Mouse (Mus musculus): ENCODE measurements around the gene Sec61a1. TPM values are rescaled to one million over a fixed set of nuclear protein-coding genes. Genes with fewer than 3 reads are reported as not detected.
A peak's percentile ranks its signal among the peaks of the same experiment; 100 is the strongest.

The Sec61a1 gene
- total and polyA plus RNA-seq, 3 experiments: 139 to 276 (median 237) TPM

DNA sequence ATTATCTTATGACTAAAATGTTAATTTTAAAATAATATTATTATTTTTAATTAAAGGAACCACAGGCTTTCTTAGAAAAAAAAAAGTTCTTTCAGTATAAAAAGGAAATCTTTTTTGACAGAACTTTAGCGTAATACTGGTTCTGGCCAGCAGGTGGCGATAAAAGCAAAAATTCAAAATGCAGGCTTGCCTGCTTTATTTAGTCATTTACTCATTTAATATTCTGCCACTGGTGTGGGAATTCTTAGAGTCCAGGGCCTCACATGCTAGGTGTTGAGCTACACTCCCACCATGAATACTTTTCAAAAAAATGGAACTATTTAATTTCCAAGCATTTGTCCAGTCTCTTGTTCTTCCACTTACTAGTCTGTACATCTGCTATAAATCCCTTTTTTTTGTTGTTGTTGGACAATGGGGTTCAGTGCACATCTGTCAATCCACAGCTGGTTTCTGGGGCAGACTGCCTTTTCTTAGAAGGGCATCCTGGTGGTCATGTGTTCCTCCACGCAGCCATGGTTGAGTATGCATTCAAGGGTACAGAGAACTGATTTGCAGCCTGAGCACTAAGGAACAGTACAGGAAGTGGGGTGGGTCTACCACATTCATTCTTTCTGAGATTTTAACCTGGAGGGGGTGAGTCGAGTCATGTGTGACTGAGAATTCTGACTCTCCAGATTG, 30.6 kb upstream of the Sec61a1 start:
- dilution Hi-C loops (cut with MboI; ENCODE audit: extremely low pct_ligation_motif_present, extremely low pct_unique_long_range_greater_than_20kb, low sequenced_read_pairs) (no loop called here), in situ Hi-C loops (cut with MboI; ENCODE audit: low pct_ligation_motif_present, low pct_unique_long_range_greater_than_20kb, low sequenced_read_pairs) (no loop called here)
- peak; percentile 46 for DNase-seq (ENCODE audit: extremely low read depth)
- TF ChIP-seq SIN3A (IDR thresholded peaks at IDR 0.05; ENCODE audit: low read length) (0 out of 2 replicates have a peak, but pooled peaks have one; percentile 32), ZC3H11A (IDR thresholded peaks at IDR 0.05; ENCODE audit: low read depth, low read length) (peak; percentile 83), EP300 (IDR thresholded peaks at IDR 0.05; ENCODE audit: low read length) (no peak), E2F4 (IDR thresholded peaks at IDR 0.05; ENCODE audit: insufficient replicate concordance, low read depth, low read length) (peak; percentile 50; the same call in 1 of the 2 replicates), CTCF (conservative IDR thresholded peaks at IDR 0.05 in 1 of 2, IDR thresholded peaks at IDR 0.05 in 1 of 2; ENCODE audit: low read depth in 2 of 2, low read length in 2 of 2) (peak; percentile 46 to 88), GABPA (IDR thresholded peaks at IDR 0.05; ENCODE audit: insufficient replicate concordance, low read depth, low read length) (no peak), ZNF384 (IDR thresholded peaks at IDR 0.05; ENCODE audit: low read depth, low read length) (peak; percentile 61), RAD21 (IDR thresholded peaks at IDR 0.05; ENCODE audit: low read depth, low read length) (peak; percentile 90), SMC3 (IDR thresholded peaks at IDR 0.05; ENCODE audit: low read depth, low read length) (peak; percentile 84), KAT2A (IDR thresholded peaks at IDR 0.05; ENCODE audit: insufficient replicate concordance, low read length) (0 out of 2 replicates have a peak, but pooled peaks have one; percentile 32), MYC (IDR thresholded peaks at IDR 0.05; ENCODE audit: low read depth, low read length) (peak; percentile 33; the same call in 1 of the 2 replicates), TCF12 (IDR thresholded peaks at IDR 0.05; ENCODE audit: low read depth, low read length) (no peak), CHD1 (IDR thresholded peaks at IDR 0.05; ENCODE audit: low read depth, low read length) (no peak), ELF1 (IDR thresholded peaks at IDR 0.05; ENCODE audit: low read depth, low read length) (0 out of 2 replicates have a peak, but pooled peaks have one; percentile 24)
- Histone ChIP-seq H3K27me3 (replicated peaks) (peaks cover 19% of the 10 kb centered on the region), H3K27ac (ENCODE audit: insufficient read depth, low read depth) (no peak overlapping the region), H3K79me2 (replicated peaks; ENCODE audit: control insufficient read depth, extremely low read depth, insufficient read depth, poor library complexity, severe bottlenecking) (no peaks in the 10 kb centered on the region), H3K4me1 (ENCODE audit: control insufficient read depth in 1 of 2, insufficient read depth in 2 of 2) (peaks cover 3% of the 10 kb centered on the region in 2 experiments; a peak in 2 of 4 replicates), H3K4me2 (ENCODE audit: insufficient read depth, low read depth, poor library complexity, severe bottlenecking) (no peak overlapping the region), H3K4me3 (replicated peaks in 1 of 3; ENCODE audit: low read depth in 2 of 3, low read length in 2 of 3, poor library complexity in 1 of 3) (no peak overlapping the region), H3K9ac (ENCODE audit: insufficient read depth, low read depth) (no peak overlapping the region), H3K36me3 (replicated peaks in 1 of 2; ENCODE audit: control insufficient read depth in 1 of 2, insufficient read depth in 1 of 2, low read length in 1 of 2) (no peaks in the 10 kb centered on the region), H3K9me3 (replicated peaks; ENCODE audit: low read length) (no peaks in the 10 kb centered on the region)

DNA sequence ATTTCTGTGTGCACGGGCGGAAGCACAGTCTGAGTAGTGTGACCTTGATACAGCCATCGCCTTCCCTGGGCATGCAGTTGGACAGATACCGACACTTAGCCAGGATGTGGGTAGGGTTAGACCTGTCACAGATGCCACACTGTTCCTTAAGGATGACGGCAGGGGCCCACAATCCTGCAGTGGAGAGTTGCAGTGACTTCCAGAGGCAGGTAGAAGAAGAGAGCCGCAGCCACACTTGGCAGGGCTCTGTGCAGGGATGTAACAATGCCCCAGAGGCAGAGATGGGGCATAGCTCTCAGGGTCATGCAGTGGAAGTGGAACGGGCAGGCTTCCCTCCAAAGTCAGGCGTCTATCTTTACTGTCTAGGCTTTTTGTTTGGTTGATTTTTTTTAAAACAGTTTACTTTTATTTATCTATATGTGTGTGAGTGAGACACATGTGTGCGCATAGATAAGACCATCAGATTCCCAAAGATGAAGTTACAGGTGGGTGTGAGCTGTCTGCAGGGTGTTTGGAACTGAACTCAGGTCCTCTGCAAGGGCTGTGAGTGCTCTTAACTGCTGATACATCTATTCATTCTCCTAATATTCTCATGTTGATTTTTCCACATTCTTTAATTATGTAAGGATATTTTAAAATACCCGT, 29.8 kb upstream of the Sec61a1 start:
- dilution Hi-C loops (cut with MboI; ENCODE audit: extremely low pct_ligation_motif_present, extremely low pct_unique_long_range_greater_than_20kb, low sequenced_read_pairs) (no loop called here), in situ Hi-C loops (cut with MboI; ENCODE audit: low pct_ligation_motif_present, low pct_unique_long_range_greater_than_20kb, low sequenced_read_pairs) (no loop called here)
- DNase-seq (ENCODE audit: extremely low read depth): no peak
- peaks cover 3% of the 10 kb centered on the region in 2 experiments; a peak in 2 of 4 replicates for H3K4me1 ChIP-seq (ENCODE audit: control insufficient read depth in 1 of 2, insufficient read depth in 2 of 2)
- H3K36me3 ChIP-seq (replicated peaks in 1 of 2; ENCODE audit: control insufficient read depth in 1 of 2, insufficient read depth in 1 of 2, low read length in 1 of 2): no peaks in the 10 kb centered on the region
- no peak for TF ChIP-seq EP300 (IDR thresholded peaks at IDR 0.05; ENCODE audit: low read length)
- no peak for TF ChIP-seq USF2 (conservative IDR thresholded peaks at IDR 0.05; ENCODE audit: low read depth, low read length)
- no peak for TF ChIP-seq JUN (IDR thresholded peaks at IDR 0.05; ENCODE audit: insufficient read depth, low read depth, low read length)
- no peak for TF ChIP-seq POLR2AphosphoS2 (IDR thresholded peaks at IDR 0.05; ENCODE audit: low read depth, low read length)
- TF ChIP-seq ETS1 (conservative IDR thresholded peaks at IDR 0.05; ENCODE audit: low read depth, low read length): no peak
- TF ChIP-seq MAZ (IDR thresholded peaks at IDR 0.05; ENCODE audit: low read depth, low read length): no peak
- TF ChIP-seq MAFK (IDR thresholded peaks at IDR 0.05; ENCODE audit: insufficient replicate concordance, low read length): no peak
- no peak for TF ChIP-seq CTCF (conservative IDR thresholded peaks at IDR 0.05 in 1 of 2, IDR thresholded peaks at IDR 0.05 in 1 of 2; ENCODE audit: low read depth in 2 of 2, low read length in 2 of 2)
- no peak for TF ChIP-seq ZC3H11A (IDR thresholded peaks at IDR 0.05; ENCODE audit: low read depth, low read length)
- no peak for TF ChIP-seq MXI1 (IDR thresholded peaks at IDR 0.05; ENCODE audit: low read depth, low read length)
- no peak for TF ChIP-seq TBP (conservative IDR thresholded peaks at IDR 0.05; ENCODE audit: low read depth, low read length)
- TF ChIP-seq MEF2A (IDR thresholded peaks at IDR 0.05; ENCODE audit: borderline replicate concordance, low read depth, low read length): no peak
- TF ChIP-seq JUND (conservative IDR thresholded peaks at IDR 0.05; ENCODE audit: low read depth, low read length): no peak
- no peak for TF ChIP-seq SMC3 (IDR thresholded peaks at IDR 0.05; ENCODE audit: low read depth, low read length)
- TF ChIP-seq ZKSCAN1 (IDR thresholded peaks at IDR 0.05; ENCODE audit: borderline replicate concordance, low read depth, low read length): no peak
- no peak for TF ChIP-seq KAT2A (IDR thresholded peaks at IDR 0.05; ENCODE audit: insufficient replicate concordance, low read length)
- no peak for TF ChIP-seq NELFE (IDR thresholded peaks at IDR 0.05; ENCODE audit: low read depth, low read length)
- no peak for TF ChIP-seq NRF1 (IDR thresholded peaks at IDR 0.05; ENCODE audit: low read depth, low read length)
- TF ChIP-seq SIN3A (IDR thresholded peaks at IDR 0.05; ENCODE audit: low read length): no peak
- TF ChIP-seq IRF4 (IDR thresholded peaks at IDR 0.05; ENCODE audit: low read depth, low read length): no peak
- peaks cover 21% of the 10 kb centered on the region for H3K27me3 ChIP-seq (replicated peaks)
- no peak overlapping the region for H3K4me2 ChIP-seq (ENCODE audit: insufficient read depth, low read depth, poor library complexity, severe bottlenecking)
- H3K9ac ChIP-seq (ENCODE audit: insufficient read depth, low read depth): no peak overlapping the region
- H3K79me2 ChIP-seq (replicated peaks; ENCODE audit: control insufficient read depth, extremely low read depth, insufficient read depth, poor library complexity, severe bottlenecking): no peaks in the 10 kb centered on the region
- no peak overlapping the region for H3K27ac ChIP-seq (ENCODE audit: insufficient read depth, low read depth)
- H3K9me3 ChIP-seq (replicated peaks; ENCODE audit: low read length): no peaks in the 10 kb centered on the region
- no peak overlapping the region for H3K4me3 ChIP-seq (replicated peaks in 1 of 3; ENCODE audit: low read depth in 2 of 3, low read length in 2 of 3, poor library complexity in 1 of 3)
